Mouse (Mus musculus): ENCODE results near the gene Rasgef1b.

DNA sequence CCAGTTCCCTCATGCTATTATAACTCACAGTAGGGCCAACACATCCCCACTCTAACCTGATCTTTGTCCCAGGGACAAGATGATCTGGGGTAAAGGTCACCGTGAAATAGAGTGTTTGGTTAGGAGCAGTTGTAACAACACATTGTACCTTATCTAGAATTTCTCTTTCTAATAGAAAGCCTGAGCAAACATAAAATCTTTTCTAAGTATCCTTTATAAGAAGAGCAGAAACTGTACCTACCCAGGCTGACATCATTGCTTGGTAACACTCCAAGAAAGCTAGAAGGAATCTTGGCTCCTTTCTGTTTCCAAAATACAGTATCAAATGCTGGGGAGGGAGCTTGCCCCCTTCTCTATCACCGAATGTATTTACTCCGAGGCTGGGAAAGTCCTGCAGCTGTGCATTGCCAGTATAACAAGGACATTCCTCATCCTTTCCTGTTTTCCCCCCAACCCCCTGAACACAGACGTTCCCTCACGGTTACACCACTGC is 374.2 kb downstream of the Rasgef1b start:
- TF ChIP-seq POLR2A (IDR thresholded peaks at IDR 0.05; ENCODE audit: extremely low read depth, insufficient read depth, low read length) (no peak), CTCF (IDR thresholded peaks at IDR 0.05; ENCODE audit: extremely low read depth, insufficient read depth, low read length) (no peak)

All from cortical plate, adult 2 months (tissue).